In the genomic region with DNA sequence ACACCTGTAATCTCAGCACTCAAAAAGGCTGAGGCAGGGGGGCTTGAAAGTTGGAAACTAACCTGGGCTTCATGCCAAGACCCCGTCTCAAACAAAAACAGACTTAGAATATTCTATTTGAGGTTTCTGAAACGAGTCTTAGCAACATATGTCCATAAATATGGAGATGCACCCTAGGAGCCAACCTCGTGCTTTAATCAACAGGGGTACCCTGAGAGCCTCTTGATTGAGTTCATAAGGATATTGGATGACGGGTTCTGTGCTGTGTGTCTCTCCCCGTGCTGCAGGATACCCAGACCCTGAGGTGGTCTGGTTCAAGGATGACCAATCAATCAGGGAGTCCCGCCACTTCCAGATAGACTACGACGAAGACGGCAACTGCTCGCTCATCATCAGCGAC, we compare ENCODE assay signal across 17 mouse cellular contexts. TPM values are rescaled to one million over a fixed set of nuclear protein-coding genes. Genes with fewer than 3 reads are reported as not detected.
DNase-seq lines count a peak whose midpoint lies in the region; ATAC-seq and TF ChIP-seq lines count a peak whose summit lies in the region.
"Had no signal": no experiment of that assay in that cellular context is flagged by ENCODE, and none has a peak within 500 bp of the region (broad histone marks: within the 10 kb centered on the region; RNA-seq: fewer than 3 reads in every experiment).

No protein-coding gene starts in this region.

- no peak for TF ChIP-seq EP300 in lung, postnatal 0 days (IDR thresholded peaks at IDR 0.05)

- TF ChIP-seq CTCF in midbrain, postnatal 0 days (IDR thresholded peaks at IDR 0.05), result no peak
- no peak for TF ChIP-seq CTCF in forebrain, postnatal 0 days (IDR thresholded peaks at IDR 0.05; ENCODE audit: low read depth)
- TF ChIP-seq CTCF in lung, postnatal 0 days (IDR thresholded peaks at IDR 0.05), result no peak

- H3K36me3 ChIP-seq in heart, embryonic 14.5 days (ENCODE audit: control insufficient read depth, insufficient read depth, low read length), result no peaks in the 10 kb centered on the region
- no peaks in the 10 kb centered on the region for H3K36me3 ChIP-seq in midbrain, postnatal 0 days (ENCODE audit: insufficient read depth, low read length)
- H3K36me3 ChIP-seq in midbrain, embryonic 11.5 days (ENCODE audit: control insufficient read depth, insufficient read depth, low read length), result no peaks in the 10 kb centered on the region
- no peaks in the 10 kb centered on the region for H3K36me3 ChIP-seq in forebrain, postnatal 0 days (ENCODE audit: insufficient read depth)
- no peaks in the 10 kb centered on the region for H3K36me3 ChIP-seq in lung, postnatal 0 days (ENCODE audit: insufficient read depth, low read length)
- H3K36me3 ChIP-seq: limb, embryonic 15.5 days had no signal

- 38% methylated on average over 11 of the region's 11 CpGs for WGBS in heart, embryonic 14.5 days
- WGBS in midbrain, postnatal 0 days, result 56% methylated on average over 11 of the region's 11 CpGs
- WGBS in midbrain, embryonic 11.5 days, result 55% methylated on average over 11 of the region's 11 CpGs
- 31% methylated on average over 11 of the region's 11 CpGs for WGBS in forebrain, postnatal 0 days
- WGBS in lung, postnatal 0 days, result 53% methylated on average over 11 of the region's 11 CpGs

- no peak overlapping the region for H3K27ac ChIP-seq in heart, embryonic 14.5 days (replicated peaks in 1 of 2; ENCODE audit: control insufficient read depth in 1 of 2, insufficient read depth in 1 of 2, low read depth in 2 of 2, low read length in 2 of 2)
- H3K27ac ChIP-seq in midbrain, postnatal 0 days (ENCODE audit: low read depth, low read length), result no peak overlapping the region
- no peak overlapping the region for H3K27ac ChIP-seq in midbrain, embryonic 11.5 days (ENCODE audit: low read depth, low read length)
- H3K27ac ChIP-seq in forebrain, postnatal 0 days (ENCODE audit: low read depth, low read length), result no peak overlapping the region
- no peak overlapping the region for H3K27ac ChIP-seq in lung, postnatal 0 days (ENCODE audit: low read length)
- H3K27ac ChIP-seq: limb, embryonic 15.5 days had no signal

- intact Hi-C loops in heart, postnatal 14 days (cut with DNase I), result no loop called here

- H3K4me3 ChIP-seq in heart, embryonic 14.5 days (ENCODE audit: control insufficient read depth in 1 of 2, insufficient read depth in 1 of 2, low read depth in 1 of 2, low read length in 2 of 2), result no peak overlapping the region
- no peak overlapping the region for H3K4me3 ChIP-seq in midbrain, postnatal 0 days (ENCODE audit: low read depth, low read length)
- H3K4me3 ChIP-seq in midbrain, embryonic 11.5 days (ENCODE audit: low read depth, low read length), result no peak overlapping the region
- H3K4me3 ChIP-seq in forebrain, postnatal 0 days (ENCODE audit: low read depth, low read length), result peak overlapping the region; percentile 14; the same call in 1 of the 2 replicates
- H3K4me3 ChIP-seq in lung, postnatal 0 days (ENCODE audit: low read depth, low read length), result no peak overlapping the region
- H3K4me3 ChIP-seq: limb, embryonic 15.5 days; megakaryocyte, embryonic 14.5 days had no signal

- H3K27me3 ChIP-seq in heart, embryonic 14.5 days (ENCODE audit: control insufficient read depth, insufficient read depth, low read length), result no peaks in the 10 kb centered on the region
- H3K27me3 ChIP-seq in midbrain, postnatal 0 days (ENCODE audit: insufficient read depth, low read length), result no peaks in the 10 kb centered on the region
- no peaks in the 10 kb centered on the region for H3K27me3 ChIP-seq in midbrain, embryonic 11.5 days (ENCODE audit: control insufficient read depth, insufficient read depth, low read length)
- H3K27me3 ChIP-seq in forebrain, postnatal 0 days (ENCODE audit: insufficient read depth, low read length), result no peaks in the 10 kb centered on the region
- H3K27me3 ChIP-seq in lung, postnatal 0 days (replicated peaks; ENCODE audit: insufficient read depth, low read length), result no peaks in the 10 kb centered on the region
- H3K27me3 ChIP-seq: limb, embryonic 15.5 days; megakaryocyte, embryonic 14.5 days had no signal

- ATAC-seq in heart, embryonic 14.5 days (ENCODE audit: insufficient number of reproducible peaks, insufficient read depth, low FRiP score, low read depth), result no peak
- no peak for ATAC-seq in midbrain, postnatal 0 days (ENCODE audit: low FRiP score)
- ATAC-seq in midbrain, embryonic 11.5 days (ENCODE audit: low FRiP score), result no peak
- ATAC-seq in forebrain, postnatal 0 days, result peak; percentile 18; the same call in 1 of the 2 replicates
- ATAC-seq in frontal cortex, adult (ENCODE audit: low TSS enrichment), result no peak
- no peak for ATAC-seq in lung, postnatal 0 days
- ATAC-seq: activated CD4-positive, CD25-positive, alpha-beta regulatory T cell, adult 4 months; CD4-positive, CD25-positive, alpha-beta regulatory T cell, adult 4 months had no signal

- DNase-seq in heart, postnatal 14 days, result no peak
- no peak for DNase-seq in midbrain, postnatal 0 days (ENCODE audit: low spot score)
- no peak for DNase-seq in midbrain, embryonic 11.5 days (ENCODE audit: low spot score, missing footprints)
- peak; percentile 58 for DNase-seq in forebrain, postnatal 0 days
- no peak for DNase-seq in lung, postnatal 0 days (ENCODE audit: low spot score)
- DNase-seq: cerebellum, adult 11 months; gastrocnemius, postnatal 14 days; kidney, adult 18-20 months; kidney, postnatal 4 days; lung, embryonic 14.5 days; thymus, postnatal 14 days had no signal

- no peaks in the 10 kb centered on the region for H3K9me3 ChIP-seq in heart, embryonic 14.5 days (ENCODE audit: control insufficient read depth, low read length)
- H3K9me3 ChIP-seq in midbrain, postnatal 0 days (ENCODE audit: low read length), result no peaks in the 10 kb centered on the region
- no peaks in the 10 kb centered on the region for H3K9me3 ChIP-seq in midbrain, embryonic 11.5 days (ENCODE audit: control insufficient read depth, low read length)
- H3K9me3 ChIP-seq in forebrain, postnatal 0 days (ENCODE audit: low read length), result no peaks in the 10 kb centered on the region
- no peaks in the 10 kb centered on the region for H3K9me3 ChIP-seq in lung, postnatal 0 days (ENCODE audit: low read length)
- H3K9me3 ChIP-seq: limb, embryonic 15.5 days; megakaryocyte, embryonic 14.5 days had no signal

- H3K9ac ChIP-seq in heart, embryonic 14.5 days (ENCODE audit: low read length), result no peak overlapping the region
- H3K9ac ChIP-seq in midbrain, postnatal 0 days (replicated peaks; ENCODE audit: low read length, poor library complexity, severe bottlenecking), result no peak overlapping the region
- H3K9ac ChIP-seq in midbrain, embryonic 11.5 days (ENCODE audit: low read length), result no peak overlapping the region
- no peak overlapping the region for H3K9ac ChIP-seq in forebrain, postnatal 0 days
- no peak overlapping the region for H3K9ac ChIP-seq in lung, postnatal 0 days (replicated peaks; ENCODE audit: low read depth)
- H3K9ac ChIP-seq: limb, embryonic 15.5 days; lung, embryonic 14.5 days had no signal

- peaks cover 17 to 19% of the 10 kb centered on the region in 2 experiments for H3K4me1 ChIP-seq in heart, embryonic 14.5 days (ENCODE audit: control insufficient read depth in 2 of 2, insufficient read depth in 2 of 2, low read length in 2 of 2)
- no peaks in the 10 kb centered on the region for H3K4me1 ChIP-seq in midbrain, postnatal 0 days (ENCODE audit: insufficient read depth, low read length)
- no peaks in the 10 kb centered on the region; the same call in 1 of the 2 replicates for H3K4me1 ChIP-seq in midbrain, embryonic 11.5 days (ENCODE audit: control insufficient read depth, insufficient read depth, low read length)
- H3K4me1 ChIP-seq in forebrain, postnatal 0 days (ENCODE audit: insufficient read depth), result peaks cover 20% of the 10 kb centered on the region; the same call in 1 of the 2 replicates
- H3K4me1 ChIP-seq in lung, postnatal 0 days (ENCODE audit: insufficient read depth, low read depth, low read length), result peaks cover 6% of the 10 kb centered on the region; the same call in 1 of the 2 replicates

- peak overlapping the region; percentile 52 for H3K4me2 ChIP-seq in heart, embryonic 14.5 days (ENCODE audit: low read length)
- H3K4me2 ChIP-seq in midbrain, postnatal 0 days (ENCODE audit: low read depth, low read length, poor library complexity, severe bottlenecking), result peak overlapping the region; percentile 32; the same call in 1 of the 2 replicates
- no peak overlapping the region for H3K4me2 ChIP-seq in midbrain, embryonic 11.5 days
- peak overlapping the region; percentile 44 for H3K4me2 ChIP-seq in forebrain, postnatal 0 days (ENCODE audit: low read depth)
- no peak overlapping the region for H3K4me2 ChIP-seq in lung, postnatal 0 days (replicated peaks; ENCODE audit: low read depth, low read length)
- H3K4me2 ChIP-seq: lung, embryonic 14.5 days had no signal

RNA-seq across cellular contexts. Expression of a gene that starts 22.2 kb away (rescaled TPM):
- polyA plus RNA-seq in heart, embryonic 14.5 days (2014; fragmentation: Nextera tagmentation; extraction: Ambion mirVana), result 32.9 and 36.0 TPM in 2 replicates
- total RNA-seq in heart, postnatal 14 days (2021), result 1 to 10 TPM; 8.3 to 8.5 TPM
- 14.6 and 28.4 TPM in 2 replicates for total RNA-seq in midbrain, postnatal 0 days (2014; rRNA removed)
- polyA plus RNA-seq in midbrain, postnatal 0 days (2015; fragmentation: Nextera tagmentation; extraction: Ambion mirVana), result 48.4 and 49.4 TPM in 2 replicates
- polyA plus RNA-seq in midbrain, embryonic 11.5 days (2014; fragmentation: Nextera tagmentation; extraction: Ambion mirVana), result 27.2 and 28.6 TPM in 2 replicates
- 13.5 and 13.9 TPM in 2 replicates for total RNA-seq in forebrain, postnatal 0 days (2014; rRNA removed)
- 46.3 and 50.4 TPM in 2 replicates for polyA plus RNA-seq in forebrain, postnatal 0 days (2015; fragmentation: Nextera tagmentation; extraction: Ambion mirVana)
- 60.8 and 67.1 TPM in 2 replicates for polyA plus RNA-seq in lung, postnatal 0 days (2015; fragmentation: Nextera tagmentation; extraction: Ambion mirVana)

Comparison
In these comparisons a context has a peak if more than half of its experiments do, and no peak if none do; other contexts are left out.
1. H3K4me2 ChIP-seq: peak in heart, embryonic 14.5 days (single experiment), midbrain, postnatal 0 days (single experiment) and forebrain, postnatal 0 days (single experiment); none in midbrain, embryonic 11.5 days (single experiment) and lung, postnatal 0 days (single experiment).